Mouse (Mus musculus): ENCODE results near the gene Ap2a2. TPM values are rescaled to one million over a fixed set of nuclear protein-coding genes. Genes with fewer than 3 reads are reported as not detected.
"Not testable (repeated sequence)": the region's sequence is repeated elsewhere in the genome, so short reads cannot be mapped to it uniquely, and the experiment has no call there.

Gene Ap2a2
- polyA plus RNA-seq, 1 experiment from 2014 or later, result 65.4 TPM

DNA sequence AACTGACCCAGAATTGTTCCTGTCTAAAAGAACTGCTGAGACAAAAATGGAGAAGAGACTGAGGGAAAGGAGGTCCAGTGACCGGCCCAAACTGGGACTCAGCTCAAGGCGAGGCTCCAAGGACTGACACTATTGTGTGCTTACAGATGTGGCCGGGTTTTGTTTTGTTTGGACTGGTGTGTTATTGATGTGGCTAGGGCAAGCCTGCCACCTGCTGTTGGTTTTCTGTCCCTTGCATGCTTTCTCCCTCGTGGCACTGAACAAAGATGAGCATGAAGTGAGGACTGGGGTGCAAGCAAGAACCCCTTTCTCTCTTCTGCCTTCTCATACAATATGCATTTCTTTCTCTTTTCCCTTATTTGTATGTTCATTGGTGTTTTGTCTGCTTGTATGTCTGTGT is 104.2 kb downstream of the Ap2a2 start:
- Histone ChIP-seq H3K36me3 (no peaks in the 10 kb centered on the region), H3K4me1 (replicated peaks) (peaks cover 22% of the 10 kb centered on the region), H3K4me2 (no peak overlapping the region), H3K27me3 (no peaks in the 10 kb centered on the region), H3K4me3 (replicated peaks) (no peak overlapping the region), H3K27ac (no peak overlapping the region), H3K9ac (no peak overlapping the region), H3K9me3 (replicated peaks) (no peaks in the 10 kb centered on the region)
- 8% methylated on average over 4 of the region's 4 CpGs for WGBS (ENCODE audit: insufficient replicate concordance)
- ATAC-seq (ENCODE audit: low read depth) (peak; percentile 48; the same call in 1 of the 2 replicates), DNase-seq (peak; percentile 45)

- not testable (repeated sequence) for H3K36me3 ChIP-seq; H3K4me3 ChIP-seq (replicated peaks); H3K9me3 ChIP-seq (replicated peaks); H3K27me3 ChIP-seq; DNase-seq; H3K4me2 ChIP-seq; H3K9ac ChIP-seq; H3K27ac ChIP-seq; ATAC-seq (ENCODE audit: low read depth)
- peaks cover 28% of the 10 kb centered on the region for H3K4me1 ChIP-seq (replicated peaks)
- WGBS (ENCODE audit: insufficient replicate concordance), result 69% methylated on average over 3 of the region's 3 CpGs
These were observed 107.1 kb downstream of the Ap2a2 start for GRCm38 (mm10) chr7:141669097-141669496.

DNA sequence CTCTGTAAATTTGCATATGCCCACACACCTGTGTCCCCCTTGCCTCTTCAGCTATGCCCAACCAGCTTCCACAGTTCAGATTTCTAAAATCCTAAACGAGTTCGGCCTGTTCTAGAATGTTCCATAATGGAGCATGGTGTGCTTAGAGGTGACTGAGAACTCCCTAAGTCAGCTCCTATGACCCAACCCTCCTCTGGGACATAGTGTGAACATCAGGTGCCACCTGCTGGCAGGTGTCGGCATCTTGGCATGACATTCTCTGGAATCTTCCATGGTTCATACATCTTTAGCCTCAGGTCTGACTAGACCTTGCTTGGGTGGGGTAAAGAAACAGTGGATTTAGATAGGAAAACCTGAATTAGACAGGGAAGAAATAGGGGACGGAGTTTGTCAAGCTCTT is 109.0 kb downstream of the Ap2a2 start:
- Histone ChIP-seq H3K36me3 (no peaks in the 10 kb centered on the region), H3K9ac (peak overlapping the region; percentile 27; the same call in 1 of the 2 replicates), H3K4me2 (peak overlapping the region; percentile 53), H3K4me3 (replicated peaks) (no peak overlapping the region), H3K9me3 (replicated peaks) (no peaks in the 10 kb centered on the region), H3K27ac (peak overlapping the region; percentile 93), H3K4me1 (replicated peaks) (peaks cover 27% of the 10 kb centered on the region), H3K27me3 (no peaks in the 10 kb centered on the region)
- peak; percentile 27 for ATAC-seq (ENCODE audit: low read depth)
- 56% methylated on average over 4 of the region's 4 CpGs for WGBS (ENCODE audit: insufficient replicate concordance)
- DNase-seq, result peak; percentile 57

DNA sequence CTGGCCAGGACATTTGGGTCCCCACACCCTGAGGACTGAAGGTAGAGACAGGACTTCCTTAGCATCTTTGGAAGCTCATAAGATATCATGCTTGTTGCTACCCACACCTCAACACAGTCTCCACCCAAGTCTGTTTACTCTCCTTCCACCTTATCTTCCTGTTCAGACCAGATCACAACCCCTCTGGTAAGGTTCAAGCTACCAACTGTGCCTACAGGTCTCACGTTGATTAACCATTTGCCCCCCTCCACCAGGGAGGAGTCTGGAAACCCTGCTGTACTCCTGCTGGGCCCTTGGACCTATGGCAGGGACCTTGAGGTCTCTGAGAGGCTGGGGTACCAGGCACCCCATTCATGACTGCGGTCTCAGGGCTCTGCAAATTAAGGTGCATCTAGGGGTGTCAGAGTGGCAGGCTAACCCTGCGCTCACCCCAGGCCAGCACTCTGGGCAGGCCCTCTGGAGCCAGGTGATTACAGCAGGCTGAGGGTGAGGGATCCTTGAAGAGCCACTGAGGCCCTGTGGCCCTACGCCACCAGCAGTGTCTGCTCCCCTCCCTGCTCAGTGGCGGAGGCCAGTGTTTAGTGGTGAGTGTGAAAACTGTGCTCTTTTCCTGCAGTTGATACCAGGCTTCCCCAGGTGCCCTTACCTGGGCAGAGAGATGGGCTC is 109.8 kb downstream of the Ap2a2 start:
- H3K4me3 ChIP-seq (replicated peaks), result no peak overlapping the region
- H3K36me3 ChIP-seq, result no peaks in the 10 kb centered on the region
- WGBS (ENCODE audit: insufficient replicate concordance), result 52% methylated on average over 5 of the region's 5 CpGs
- peaks cover 25% of the 10 kb centered on the region for H3K4me1 ChIP-seq (replicated peaks)
- no peaks in the 10 kb centered on the region for H3K27me3 ChIP-seq
- peak overlapping the region; percentile 53 for H3K4me2 ChIP-seq
- no peaks in the 10 kb centered on the region for H3K9me3 ChIP-seq (replicated peaks)
- DNase-seq, result peak; percentile 64
- peak overlapping the region; percentile 61 for H3K9ac ChIP-seq
- peak; percentile 97 for ATAC-seq (ENCODE audit: low read depth)
- H3K27ac ChIP-seq, result peak overlapping the region; percentile 93

DNA sequence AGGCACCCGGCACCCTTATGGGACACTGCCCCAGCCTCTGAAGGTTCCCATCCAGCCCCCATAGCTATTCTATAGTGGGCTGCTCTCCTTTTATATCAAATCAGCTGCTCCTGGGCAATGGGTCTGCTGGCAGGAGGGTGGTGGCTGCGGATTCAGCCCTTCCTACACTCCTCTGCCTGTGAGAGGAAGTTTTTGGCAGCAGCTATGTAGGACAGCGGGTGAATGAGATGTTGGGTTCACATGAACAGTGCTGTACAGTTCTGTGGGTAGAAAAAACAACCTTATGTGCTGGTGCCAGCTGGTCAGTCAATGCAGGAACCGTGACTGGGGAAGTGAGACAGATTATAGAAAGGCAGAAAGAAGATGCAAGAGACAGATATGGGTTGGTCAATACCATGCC is 116.9 kb downstream of the Ap2a2 start:
- Histone ChIP-seq H3K4me2 (no peak overlapping the region), H3K4me1 (replicated peaks) (no peaks in the 10 kb centered on the region), H3K36me3 (no peaks in the 10 kb centered on the region), H3K9me3 (replicated peaks) (no peaks in the 10 kb centered on the region), H3K27me3 (peaks cover 11% of the 10 kb centered on the region; the same call in 1 of the 2 replicates), H3K9ac (no peak overlapping the region), H3K27ac (no peak overlapping the region), H3K4me3 (replicated peaks) (no peak overlapping the region)
- ATAC-seq (ENCODE audit: low read depth), result no peak
- DNase-seq, result no peak
- WGBS (ENCODE audit: insufficient replicate concordance), result 58% methylated on average over 4 of the region's 4 CpGs

Small RNAs within 50 kb of the gene (microRNA-seq; reads per million reads assigned to microRNA genes)
- gene Mir7063, result 1.5 reads per million

Other genes starting within 250 kb of the Ap2a2 start
- gene Deaf1, start 234.5 kb upstream of the Ap2a2 start, polyA plus RNA-seq (2015; fragmentation: Nextera tagmentation; extraction: Ambion mirVana), result 16.3 and 17.1 TPM in 2 replicates
- gene Tmem80, start 234.4 kb upstream of the Ap2a2 start, polyA plus RNA-seq (2015; fragmentation: Nextera tagmentation; extraction: Ambion mirVana), result 18.2 and 19.6 TPM in 2 replicates
- 5.1 and 6.6 TPM in 2 replicates for gene Eps8l2, start 223.3 kb upstream of the Ap2a2 start, polyA plus RNA-seq (2015; fragmentation: Nextera tagmentation; extraction: Ambion mirVana)
- 518 and 542 TPM in 2 replicates for gene Taldo1, start 170.0 kb upstream of the Ap2a2 start, polyA plus RNA-seq (2015; fragmentation: Nextera tagmentation; extraction: Ambion mirVana)
- 18.1 and 18.3 TPM in 2 replicates for gene Gatd1, start 148.0 kb upstream of the Ap2a2 start, polyA plus RNA-seq (2015; fragmentation: Nextera tagmentation; extraction: Ambion mirVana)
- 0.10 and 0.14 TPM in 2 replicates for gene Cend1, start 132.7 kb upstream of the Ap2a2 start, polyA plus RNA-seq (2015; fragmentation: Nextera tagmentation; extraction: Ambion mirVana)
- gene Slc25a22, start 124.3 kb upstream of the Ap2a2 start, polyA plus RNA-seq (2015; fragmentation: Nextera tagmentation; extraction: Ambion mirVana), result 16.6 and 20.4 TPM in 2 replicates
- gene Pidd1, start 118.1 kb upstream of the Ap2a2 start, polyA plus RNA-seq (2015; fragmentation: Nextera tagmentation; extraction: Ambion mirVana), result 10.9 and 11.4 TPM in 2 replicates
- 1,223 and 1,240 TPM in 2 replicates for gene Rplp2, start 114.8 kb upstream of the Ap2a2 start, polyA plus RNA-seq (2015; fragmentation: Nextera tagmentation; extraction: Ambion mirVana)
- 11.9 and 13.8 TPM in 2 replicates for gene Pnpla2, start 107.0 kb upstream of the Ap2a2 start, polyA plus RNA-seq (2015; fragmentation: Nextera tagmentation; extraction: Ambion mirVana)
- gene Cracr2b, start 101.1 kb upstream of the Ap2a2 start, polyA plus RNA-seq (2015; fragmentation: Nextera tagmentation; extraction: Ambion mirVana), result 3.6 and 4.0 TPM in 2 replicates
- 4.1 and 5.0 TPM in 2 replicates for gene Cd151, start 94.8 kb upstream of the Ap2a2 start, polyA plus RNA-seq (2015; fragmentation: Nextera tagmentation; extraction: Ambion mirVana)
- gene Polr2l, start 87.0 kb upstream of the Ap2a2 start, polyA plus RNA-seq (2015; fragmentation: Nextera tagmentation; extraction: Ambion mirVana), result 63.9 and 72.4 TPM in 2 replicates
- gene Tspan4, start 86.9 kb upstream of the Ap2a2 start, polyA plus RNA-seq (2015; fragmentation: Nextera tagmentation; extraction: Ambion mirVana), result 49.3 and 49.7 TPM in 2 replicates
- 28.0 and 31.3 TPM in 2 replicates for gene Chid1, start 22.3 kb upstream of the Ap2a2 start, polyA plus RNA-seq (2015; fragmentation: Nextera tagmentation; extraction: Ambion mirVana)
- gene Muc6, start 93.1 kb downstream of the Ap2a2 start, polyA plus RNA-seq (2015; fragmentation: Nextera tagmentation; extraction: Ambion mirVana), result 1.1 and 1.7 TPM in 2 replicates
- gene Muc2, start 128.2 kb downstream of the Ap2a2 start, polyA plus RNA-seq (2015; fragmentation: Nextera tagmentation; extraction: Ambion mirVana), result 0.03 and 0.05 TPM in 2 replicates
- not detected in 2 replicates for gene Muc5ac, start 226.8 kb downstream of the Ap2a2 start, polyA plus RNA-seq (2015; fragmentation: Nextera tagmentation; extraction: Ambion mirVana)

Data from liver, embryonic 13.5 days (tissue).